Mouse (Mus musculus) forebrain, embryonic 14.5 days (tissue): ENCODE data around the gene Tram2. TPM values are rescaled to one million over a fixed set of nuclear protein-coding genes. Genes with fewer than 3 reads are reported as not detected.

Experiments used
- ATAC-seq: fragments of 200-750 bp; cut with Nextera tagmentation; 2 replicates; pipeline ENCODE4 v1.8.0; 2017; ENCODE audit warnings: mild to moderate bottlenecking, moderate library complexity
- DNase-seq: peaks from one replicate; pipeline ENCODE4 v3.0.0-alpha.2; 2015; ENCODE audit warnings: low spot score
- H3K27ac ChIP-seq: fragments of 300-500 bp; sonication (generic); 2 replicates; pipeline ENCODE4 v1.5.1; 2014; ENCODE audit warnings: low read depth, mild to moderate bottlenecking, control low read depth, low read length, moderate library complexity
- H3K27me3 ChIP-seq: fragments of 300-500 bp; sonication (generic); replicated peaks from 2 replicates; pipeline ENCODE4 v1.6.1; 2014; ENCODE audit warnings: low read length, control low read depth, mixed read lengths; ENCODE audit not compliant: control insufficient read depth, insufficient read depth
- H3K36me3 ChIP-seq: fragments of 300-500 bp; sonication (generic); 2 replicates; pipeline ENCODE4 v1.6.1; 2014; ENCODE audit warnings: low read length, control low read depth; ENCODE audit not compliant: control insufficient read depth, insufficient read depth
- H3K4me1 ChIP-seq: fragments of 300-500 bp; sonication (generic); 2 replicates; pipeline ENCODE4 v1.6.1; 2014; ENCODE audit warnings: antibody characterized with exemption, low read length, control low read depth; ENCODE audit not compliant: control insufficient read depth, insufficient read depth
- H3K4me2 ChIP-seq: fragments of 300-500 bp; sonication (generic); 2 replicates; pipeline ENCODE4 v1.6.1; 2014; ENCODE audit warnings: mild to moderate bottlenecking, control low read depth, low read length
- H3K4me3 ChIP-seq: fragments of 300-500 bp; sonication (generic); 2 replicates; pipeline ENCODE4 v1.5.1; 2014; ENCODE audit warnings: low read depth, low read length, control low read depth
- H3K9ac ChIP-seq: fragments of 300-500 bp; sonication (generic); 2 replicates; pipeline ENCODE4 v1.6.1; 2014; ENCODE audit warnings: mild to moderate bottlenecking, low read length, control low read depth, moderate library complexity
- H3K9me3 ChIP-seq: fragments of 300-500 bp; sonication (generic); replicated peaks from 2 replicates; pipeline ENCODE4 v1.6.1; 2016; ENCODE audit warnings: low read length, control low read depth, mixed read lengths; ENCODE audit not compliant: control insufficient read depth
- WGBS: fragments of 180-500 bp; shearing (Covaris S2); extraction: QIAGEN DNeasy Blood & Tissue Kit; methylation state at CpG from one replicate; pipeline ENCODE4 v1.1.7; 2014; 5-methylcytosine and 5-hydroxymethylcytosine counted together
- polyA plus RNA-seq: library from polyadenylated mRNA; unstranded; fragments of >200 nt; fragmentation: Nextera tagmentation; extraction: Ambion mirVana; gene quantifications from 2 replicates; pipeline ENCODE4 v1.2.1, GENCODE M21; 2014

Tram2 gene
- polyA plus RNA-seq, 1 experiment from 2014 or later, result 2.3 TPM

GRCm38 (mm10) chr1:21033792-21034119, 45.3 kb downstream of the Tram2 start:
- H3K27ac ChIP-seq, result no peak overlapping the region
- H3K27me3 ChIP-seq, result no peaks in the 10 kb centered on the region
- H3K36me3 ChIP-seq, result no peaks in the 10 kb centered on the region
- no peak for ATAC-seq
- H3K4me1 ChIP-seq, result no peaks in the 10 kb centered on the region
- DNase-seq, result no peak
- no peak overlapping the region for H3K4me2 ChIP-seq
- no peaks in the 10 kb centered on the region for H3K9me3 ChIP-seq
- no peak overlapping the region for H3K4me3 ChIP-seq
- no peak overlapping the region for H3K9ac ChIP-seq

GRCm38 (mm10) chr1:21033065-21033791, 45.8 kb downstream of the Tram2 start:
- ATAC-seq (no peak), DNase-seq (no peak)
- Histone ChIP-seq H3K27ac (no peak overlapping the region), H3K9ac (no peak overlapping the region), H3K4me2 (no peak overlapping the region), H3K4me1 (no peaks in the 10 kb centered on the region), H3K27me3 (no peaks in the 10 kb centered on the region), H3K36me3 (no peaks in the 10 kb centered on the region), H3K4me3 (no peak overlapping the region), H3K9me3 (no peaks in the 10 kb centered on the region)
- WGBS, result 89% methylated on average over 11 of the region's 11 CpGs

- Histone ChIP-seq H3K27me3 (no peaks in the 10 kb centered on the region), H3K27ac (no peak overlapping the region), H3K9me3 (no peaks in the 10 kb centered on the region), H3K4me2 (no peak overlapping the region), H3K4me3 (no peak overlapping the region), H3K36me3 (no peaks in the 10 kb centered on the region), H3K9ac (no peak overlapping the region), H3K4me1 (no peaks in the 10 kb centered on the region)
- 92% methylated on average over 2 of the region's 2 CpGs for WGBS
- no peak for ATAC-seq
- DNase-seq, result no peak
Observed at GRCm38 (mm10) chr1:21031650-21032049, 47.4 kb downstream of the Tram2 start.

DNA sequence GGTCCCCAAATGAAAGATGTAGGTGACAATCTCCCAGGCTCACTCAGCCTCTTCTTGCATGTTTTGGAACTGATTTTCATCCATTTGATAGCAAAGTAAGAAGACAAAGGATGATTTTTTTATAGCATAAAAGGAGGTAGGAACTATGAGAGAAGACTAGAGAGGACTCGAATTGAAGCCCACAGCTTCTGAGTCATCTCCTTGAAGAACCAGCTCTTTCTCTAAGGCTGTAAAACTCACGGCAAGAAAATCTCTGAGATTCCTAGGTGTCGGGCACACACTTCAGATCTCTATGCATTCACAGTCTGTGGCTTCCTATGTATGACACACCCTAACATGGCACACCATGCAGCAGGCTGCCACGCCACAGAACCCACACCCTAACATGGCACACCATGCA, 50.0 kb downstream of the Tram2 start:
- no peak overlapping the region for H3K9ac ChIP-seq
- no peak overlapping the region for H3K27ac ChIP-seq
- H3K4me1 ChIP-seq, result no peaks in the 10 kb centered on the region
- no peak for ATAC-seq
- no peaks in the 10 kb centered on the region for H3K27me3 ChIP-seq
- DNase-seq, result no peak
- H3K36me3 ChIP-seq, result no peaks in the 10 kb centered on the region
- no peaks in the 10 kb centered on the region for H3K9me3 ChIP-seq
- WGBS, result 94% methylated on average over 4 of the region's 4 CpGs
- no peak overlapping the region for H3K4me3 ChIP-seq
- no peak overlapping the region for H3K4me2 ChIP-seq

DNA sequence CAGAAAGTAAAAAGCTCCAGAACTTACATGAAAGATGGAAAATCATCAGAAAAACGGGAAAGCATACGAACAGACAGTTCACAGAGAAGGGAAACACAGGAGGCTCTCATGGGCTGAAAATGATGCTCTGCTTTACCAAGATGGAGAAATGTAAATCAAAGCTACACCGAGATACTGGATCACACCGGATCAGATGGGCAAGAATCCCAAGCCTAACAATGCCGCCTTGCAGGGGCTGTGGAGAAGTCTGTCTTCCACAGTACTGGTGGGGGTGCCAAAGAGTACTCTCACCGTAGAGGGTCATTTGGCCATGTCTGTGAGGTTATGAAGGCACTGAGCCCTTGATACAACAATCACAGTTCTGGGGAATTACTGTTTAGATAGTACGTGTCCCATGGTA, 52.5 kb downstream of the Tram2 start:
- no peak for ATAC-seq
- H3K27me3 ChIP-seq, result no peaks in the 10 kb centered on the region
- no peaks in the 10 kb centered on the region for H3K36me3 ChIP-seq
- H3K9me3 ChIP-seq, result no peaks in the 10 kb centered on the region
- H3K4me1 ChIP-seq, result no peaks in the 10 kb centered on the region
- H3K27ac ChIP-seq, result no peak overlapping the region
- H3K4me3 ChIP-seq, result no peak overlapping the region
- H3K9ac ChIP-seq, result no peak overlapping the region
- 79% methylated on average over 7 of the region's 7 CpGs for WGBS
- no peak for DNase-seq
- no peak overlapping the region for H3K4me2 ChIP-seq

GRCm38 (mm10) chr1:21025203-21025602, 53.8 kb downstream of the Tram2 start:
- H3K9me3 ChIP-seq, result no peaks in the 10 kb centered on the region
- no peak overlapping the region for H3K4me2 ChIP-seq
- H3K9ac ChIP-seq, result no peak overlapping the region
- no peaks in the 10 kb centered on the region for H3K27me3 ChIP-seq
- no peak overlapping the region for H3K27ac ChIP-seq
- DNase-seq, result no peak
- H3K4me3 ChIP-seq, result no peak overlapping the region
- WGBS, result 92% methylated on average over 5 of the region's 5 CpGs
- no peaks in the 10 kb centered on the region for H3K36me3 ChIP-seq
- no peaks in the 10 kb centered on the region for H3K4me1 ChIP-seq
- ATAC-seq, result no peak

GRCm38 (mm10) chr1:21023101-21023500, 55.9 kb downstream of the Tram2 start:
- Histone ChIP-seq H3K4me3 (no peak overlapping the region), H3K9me3 (no peaks in the 10 kb centered on the region), H3K9ac (no peak overlapping the region)

GRCm38 (mm10) chr1:21014463-21014862, 64.6 kb downstream of the Tram2 start:
- Histone ChIP-seq H3K9ac (no peak overlapping the region), H3K4me1 (no peaks in the 10 kb centered on the region), H3K27me3 (no peaks in the 10 kb centered on the region), H3K27ac (no peak overlapping the region), H3K4me2 (no peak overlapping the region), H3K4me3 (no peak overlapping the region), H3K9me3 (no peaks in the 10 kb centered on the region), H3K36me3 (no peaks in the 10 kb centered on the region)
- WGBS, result 83% methylated on average over 8 of the region's 8 CpGs
- ATAC-seq, result no peak
- no peak for DNase-seq

More at GRCm38 (mm10) chr1:21023101-21023500, 55.9 kb downstream of the Tram2 start:
- H3K27me3 ChIP-seq, result no peaks in the 10 kb centered on the region
- no peak overlapping the region for H3K27ac ChIP-seq
- no peak for DNase-seq
- H3K36me3 ChIP-seq, result no peaks in the 10 kb centered on the region
- WGBS, result 90% methylated on average over 3 of the region's 3 CpGs
- H3K4me1 ChIP-seq, result no peaks in the 10 kb centered on the region
- H3K4me2 ChIP-seq, result no peak overlapping the region
- ATAC-seq, result no peak

- ATAC-seq (no peak), DNase-seq (no peak)
- Histone ChIP-seq H3K4me2 (no peak overlapping the region), H3K36me3 (no peaks in the 10 kb centered on the region), H3K4me1 (no peaks in the 10 kb centered on the region), H3K4me3 (no peak overlapping the region), H3K27ac (no peak overlapping the region), H3K9ac (no peak overlapping the region), H3K27me3 (no peaks in the 10 kb centered on the region), H3K9me3 (no peaks in the 10 kb centered on the region)
- WGBS, result 81% methylated on average over 6 of the region's 6 CpGs
Observed at GRCm38 (mm10) chr1:21010282-21010800, 68.7 kb downstream of the Tram2 start.
